Mouse (Mus musculus): ENCODE measurements at regions not wholly inside any gene's neighbourhood (a gene's known extent, or its start where the extent isn't known, plus 50 kb on each side); places are given as distances from the start of the nearest gene placed in this dataset.

- no peak for ATAC-seq (ENCODE audit: insufficient number of reproducible peaks, low FRiP score, low TSS enrichment)
Observed at GRCm38 (mm10) chr9:101563196-101563595, 298.4 kb upstream of the 9630041A04Rik start.

- no peak for ATAC-seq (ENCODE audit: insufficient number of reproducible peaks, low FRiP score, low TSS enrichment)
Observed at GRCm38 (mm10) chr9:101559366-101559765, 302.3 kb upstream of the 9630041A04Rik start.

GRCm38 (mm10) chr9:101555011-101555673 lies 303.5 kb upstream of the Ppp2r3a start:
- ATAC-seq (ENCODE audit: insufficient number of reproducible peaks, low FRiP score, low TSS enrichment), result no peak

DNA sequence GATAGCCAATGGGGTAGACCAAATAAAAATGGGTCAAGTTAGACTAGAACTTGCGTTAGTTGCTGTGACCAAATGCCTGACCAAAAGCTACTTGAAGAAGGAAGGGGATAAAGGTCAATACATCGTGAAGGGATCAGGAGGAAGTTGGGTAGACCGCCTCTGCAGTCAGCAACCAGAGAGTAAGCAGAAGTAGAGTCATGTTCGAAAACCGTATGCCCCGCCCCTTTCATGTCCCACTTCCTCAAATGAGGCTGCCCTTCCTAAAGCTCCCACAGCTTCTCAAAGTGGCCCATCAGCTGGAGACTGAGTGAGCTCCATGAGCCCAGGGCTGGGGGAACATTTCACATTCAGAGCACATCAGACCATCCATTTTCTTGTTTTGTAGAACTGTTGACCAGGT lies 301.2 kb upstream of the Ppp2r3a start:
- ATAC-seq (ENCODE audit: insufficient number of reproducible peaks, low FRiP score, low TSS enrichment), result no peak

GRCm38 (mm10) chr9:101551256-101551655 lies 299.7 kb upstream of the Ppp2r3a start:
- no peak for ATAC-seq (ENCODE audit: insufficient number of reproducible peaks, low FRiP score, low TSS enrichment)

DNA sequence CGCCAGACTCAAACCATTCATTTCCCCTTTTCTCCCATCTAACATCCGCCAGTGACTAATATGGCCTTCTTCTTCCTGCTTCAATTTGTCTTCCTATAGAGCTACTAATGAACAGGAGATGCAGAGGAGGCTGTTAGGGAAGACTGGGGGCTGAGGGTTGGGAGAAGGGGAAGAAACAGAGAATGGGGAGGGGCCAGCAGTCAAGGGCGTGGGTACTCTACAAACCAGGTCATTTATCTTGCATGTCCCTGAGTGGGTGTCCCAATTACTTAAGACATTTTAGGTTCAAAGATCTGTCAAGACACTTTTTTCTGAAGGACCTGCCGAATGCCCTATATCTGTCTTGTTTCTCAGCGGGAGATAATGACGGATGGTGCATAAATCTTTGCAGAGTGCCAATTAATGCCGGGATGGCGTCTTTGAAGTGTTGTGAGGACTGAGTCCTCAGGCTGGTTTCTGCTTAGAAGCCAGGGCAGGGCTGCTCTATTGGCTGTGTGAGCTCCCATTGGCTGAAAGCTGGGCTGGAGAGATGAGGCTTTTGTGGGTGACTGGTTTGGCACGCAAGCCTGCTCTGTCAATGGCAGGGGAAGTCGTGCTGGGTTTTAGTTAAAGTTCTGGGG lies 294.7 kb upstream of the Ppp2r3a start:
- ATAC-seq (ENCODE audit: insufficient number of reproducible peaks, low FRiP score, low TSS enrichment), result no peak

- ATAC-seq (ENCODE audit: insufficient number of reproducible peaks, low FRiP score, low TSS enrichment), result no peak
Observed at GRCm38 (mm10) chr9:101518137-101518536, 266.5 kb upstream of the Ppp2r3a start.

DNA sequence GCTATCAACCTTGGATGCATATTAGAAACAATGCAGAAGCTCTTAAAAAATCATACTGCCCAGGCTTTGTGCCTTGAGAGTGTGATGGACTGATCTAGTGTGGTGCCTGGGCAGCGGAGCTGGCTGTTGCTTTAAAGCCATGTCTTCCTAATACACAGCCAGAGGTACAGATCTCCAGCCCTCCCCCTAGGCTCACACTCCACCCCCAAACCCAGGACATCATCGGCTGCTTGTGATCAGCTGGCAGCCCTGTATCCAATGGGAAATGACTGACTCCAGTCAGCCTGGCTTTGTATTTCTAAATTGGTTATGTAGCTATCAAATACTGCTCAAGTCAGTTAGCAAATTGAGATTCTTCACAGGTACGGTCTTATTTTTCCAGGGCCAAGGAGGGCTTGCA lies 259.2 kb upstream of the Ppp2r3a start:
- no peak for ATAC-seq (ENCODE audit: insufficient number of reproducible peaks, low FRiP score, low TSS enrichment)

- ATAC-seq (ENCODE audit: insufficient number of reproducible peaks, low FRiP score, low TSS enrichment), result no peak
Observed at GRCm38 (mm10) chr9:101509196-101509595, 257.6 kb upstream of the Ppp2r3a start.

DNA sequence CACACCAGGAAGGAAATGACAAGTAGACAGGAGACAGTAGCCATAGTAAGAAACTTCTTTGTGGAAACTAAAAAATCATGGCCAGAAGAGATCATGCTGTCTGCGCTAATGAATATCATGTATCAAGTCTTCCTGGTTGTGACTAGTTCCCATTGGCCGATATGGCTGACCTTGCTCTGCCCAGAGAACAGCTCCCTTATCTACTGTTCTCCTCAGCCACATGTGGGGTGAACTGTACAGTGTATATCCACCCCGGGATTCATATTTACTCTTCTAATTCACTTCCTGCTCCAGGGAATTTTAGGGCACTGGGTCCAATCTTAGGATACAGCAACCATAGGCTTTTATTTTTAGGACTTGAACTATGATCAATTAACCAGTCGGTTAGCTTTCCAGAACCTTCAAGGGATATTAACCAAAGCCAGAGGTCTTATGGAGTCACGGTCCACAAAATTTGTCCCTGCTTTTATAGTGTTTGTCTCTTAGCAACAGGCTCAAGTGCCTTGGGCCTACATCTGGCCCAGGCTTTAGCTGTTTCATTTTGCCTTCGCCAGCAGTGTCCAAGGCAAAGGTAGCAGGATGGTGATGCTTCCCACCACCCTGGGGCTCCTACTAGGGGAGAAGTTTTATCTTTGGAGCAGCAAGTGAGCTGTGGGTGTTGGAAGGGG lies 255.6 kb upstream of the Ppp2r3a start:
- ATAC-seq (ENCODE audit: insufficient number of reproducible peaks, low FRiP score, low TSS enrichment), result no peak

DNA sequence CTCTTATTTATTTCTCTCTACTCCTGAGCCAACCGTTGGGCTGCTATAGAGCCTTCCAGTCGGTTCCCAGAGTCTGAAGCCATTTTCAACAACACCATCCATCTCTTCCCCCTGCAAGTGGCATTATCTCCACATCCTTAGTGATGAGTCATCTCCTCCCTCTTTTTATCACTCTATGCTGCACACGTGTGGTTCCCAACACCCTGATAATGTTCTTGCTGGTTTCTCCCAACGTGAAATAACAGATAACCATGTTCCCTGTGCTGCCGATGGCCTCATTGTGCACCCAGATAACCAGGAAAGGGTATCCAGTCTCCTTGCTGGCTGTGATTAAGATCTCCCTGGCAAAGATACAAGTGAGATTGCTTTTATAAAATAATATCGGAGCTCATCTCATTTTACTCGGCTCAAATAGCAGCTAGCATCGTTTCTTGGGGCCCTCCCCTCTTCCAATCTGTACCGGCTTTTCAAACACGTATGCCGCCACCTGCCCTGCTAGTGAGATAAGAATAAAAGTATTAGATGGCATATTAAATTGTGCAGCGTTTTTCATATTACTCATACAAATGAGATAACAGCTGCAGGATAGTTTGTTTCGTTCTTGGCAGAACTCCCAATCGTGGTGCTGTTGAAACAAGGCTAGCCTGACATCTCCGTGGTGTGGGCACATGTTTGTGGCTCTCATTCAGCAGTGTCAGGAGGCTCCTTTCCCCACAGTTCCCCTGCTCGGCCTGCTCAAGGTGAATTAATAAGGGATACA lies 250.3 kb upstream of the Ppp2r3a start:
- no peak for ATAC-seq (ENCODE audit: insufficient number of reproducible peaks, low FRiP score, low TSS enrichment)

GRCm38 (mm10) chr9:101501036-101501435 lies 249.4 kb upstream of the Ppp2r3a start:
- no peak for ATAC-seq (ENCODE audit: insufficient number of reproducible peaks, low FRiP score, low TSS enrichment)

- ATAC-seq (ENCODE audit: insufficient number of reproducible peaks, low FRiP score, low TSS enrichment), result no peak
Observed at GRCm38 (mm10) chr9:101498721-101499120, 247.1 kb upstream of the Ppp2r3a start.

DNA sequence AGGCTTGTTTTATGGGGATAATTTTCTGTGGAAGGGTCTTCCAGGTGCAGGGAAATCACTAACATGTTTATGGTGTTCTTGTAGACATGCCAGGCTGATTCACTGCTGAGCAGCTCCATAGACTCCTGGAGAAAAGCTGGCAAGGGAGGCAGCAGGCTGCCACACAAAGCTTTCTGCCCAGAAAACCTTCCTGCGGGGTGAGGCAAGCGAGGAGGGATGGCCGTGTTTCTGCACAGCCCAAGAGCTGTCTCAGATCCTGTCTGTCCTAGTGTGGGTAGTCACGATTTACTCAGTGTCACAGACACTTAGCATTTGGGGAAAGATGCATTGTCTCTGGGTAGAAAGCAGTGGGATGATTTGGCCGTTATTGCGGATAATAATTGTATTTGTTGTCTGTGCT lies 244.2 kb upstream of the Ppp2r3a start:
- no peak for ATAC-seq (ENCODE audit: insufficient number of reproducible peaks, low FRiP score, low TSS enrichment)

GRCm38 (mm10) chr9:101489013-101489412 lies 237.4 kb upstream of the Ppp2r3a start:
- no peak for ATAC-seq (ENCODE audit: insufficient number of reproducible peaks, low FRiP score, low TSS enrichment)

DNA sequence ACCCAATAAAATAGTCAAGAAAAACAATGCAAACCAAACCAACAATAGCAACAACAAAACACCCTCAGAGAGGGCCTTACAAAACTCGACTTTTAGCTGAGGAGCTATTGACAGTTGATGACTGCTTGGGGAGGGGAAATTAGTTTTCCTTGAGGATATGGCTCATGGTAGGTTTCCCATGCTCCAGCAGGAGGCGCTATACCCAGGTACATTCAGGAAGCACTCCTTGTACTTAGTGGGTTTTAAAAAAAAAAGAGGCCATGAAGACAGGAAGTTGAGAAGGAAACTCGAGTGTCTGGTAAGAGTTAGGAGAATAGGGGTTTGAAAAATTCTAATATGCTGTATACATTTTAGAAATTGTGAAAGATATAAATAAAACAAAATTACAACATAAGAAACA lies 224.6 kb upstream of the Ppp2r3a start:
- no peak for ATAC-seq (ENCODE audit: insufficient number of reproducible peaks, low FRiP score, low TSS enrichment)

- no peak for ATAC-seq (ENCODE audit: insufficient number of reproducible peaks, low FRiP score, low TSS enrichment)
Observed at GRCm38 (mm10) chr9:101473074-101473461, 221.5 kb upstream of the Ppp2r3a start.

DNA sequence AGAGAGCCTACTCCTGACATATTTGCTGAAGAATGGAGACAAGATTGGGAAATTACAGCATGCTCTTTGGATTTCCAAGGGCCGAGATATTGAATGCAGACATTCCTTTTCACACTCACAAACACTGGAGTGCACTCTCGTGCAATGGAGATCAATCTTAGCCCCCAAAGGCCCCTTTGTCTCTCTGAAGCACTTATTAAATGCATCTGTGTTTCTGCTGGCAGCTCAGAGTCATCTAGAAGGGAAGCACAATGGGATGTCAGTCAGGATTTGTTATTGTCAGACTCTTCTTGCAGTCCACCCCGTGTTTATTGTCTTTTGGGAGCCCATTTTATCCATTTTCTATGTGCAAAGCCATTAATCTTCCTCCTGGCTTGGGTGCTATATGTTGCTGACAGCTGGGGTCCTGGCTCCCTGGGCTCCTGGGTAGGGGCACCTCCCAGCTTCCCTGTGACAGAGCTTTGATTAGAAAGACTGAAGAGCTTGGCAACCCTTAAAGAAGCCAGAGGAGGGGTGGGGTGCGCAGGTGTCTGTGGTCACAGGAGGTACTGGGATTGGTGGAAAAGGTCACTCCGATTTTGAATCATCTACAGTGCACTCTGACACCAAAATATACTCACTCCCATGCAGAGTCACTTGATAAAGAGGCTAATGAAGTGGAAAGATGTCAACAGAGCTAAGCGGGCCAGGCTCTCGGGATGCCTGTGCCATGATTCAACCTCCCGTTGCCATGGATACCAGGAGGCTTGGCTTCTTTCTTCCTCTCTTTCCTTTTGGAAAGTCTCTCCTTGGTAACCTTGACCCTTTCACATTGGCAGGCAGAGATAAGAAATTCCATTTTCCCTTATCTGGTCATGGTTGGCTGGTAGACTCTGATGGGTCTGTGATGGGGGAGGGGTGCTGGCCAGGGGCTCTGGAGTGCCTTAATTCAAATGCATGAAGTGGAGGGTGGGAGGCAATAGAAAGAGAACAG lies 220.8 kb upstream of the Ppp2r3a start:
- no peak for ATAC-seq (ENCODE audit: insufficient number of reproducible peaks, low FRiP score, low TSS enrichment)

DNA sequence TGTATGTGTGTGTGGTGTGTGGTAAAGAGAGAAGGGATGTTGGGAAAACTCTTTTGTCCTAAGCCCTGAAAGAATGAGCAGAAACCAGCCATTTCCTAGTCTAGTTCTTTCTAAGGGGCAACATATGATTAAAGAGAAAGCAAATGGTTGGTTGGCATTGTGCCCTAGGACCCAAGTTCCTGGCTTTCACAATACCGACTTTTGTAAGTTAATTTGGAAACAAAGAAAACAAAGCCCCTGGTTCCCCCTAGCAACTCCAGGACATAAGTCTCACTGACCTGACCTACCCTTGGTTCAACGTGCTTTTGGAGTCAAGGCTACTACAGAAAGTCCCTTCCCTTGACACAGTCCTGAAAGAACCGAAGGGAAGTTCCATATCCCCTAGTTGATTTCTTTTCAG lies 220.1 kb upstream of the Ppp2r3a start:
- ATAC-seq (ENCODE audit: insufficient number of reproducible peaks, low FRiP score, low TSS enrichment), result no peak

DNA sequence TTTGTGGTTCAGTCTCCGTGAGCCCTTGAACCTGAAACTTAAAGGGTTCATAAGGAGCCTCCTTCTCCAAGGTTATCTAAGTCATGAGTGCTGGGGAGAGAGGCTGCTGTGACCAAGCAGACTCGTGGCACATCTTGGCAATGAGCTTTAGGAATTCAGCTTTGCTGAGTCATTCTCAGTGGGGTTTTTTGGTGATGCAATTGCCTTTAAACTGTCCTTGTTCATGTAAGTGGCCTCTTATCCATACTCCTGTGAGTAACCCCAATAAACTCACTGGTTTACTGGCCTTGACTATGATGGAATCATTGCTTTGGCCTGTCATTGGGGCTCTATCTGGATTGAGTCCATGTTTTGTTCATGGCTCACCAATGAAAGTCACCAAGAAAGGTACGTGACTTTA lies 218.2 kb upstream of the Ppp2r3a start:
- ATAC-seq (ENCODE audit: insufficient number of reproducible peaks, low FRiP score, low TSS enrichment), result no peak

Data from cerebellum, adult (tissue).